Mouse (Mus musculus): Measurements from ENCODE around the gene Ank. TPM values are rescaled to one million over a fixed set of nuclear protein-coding genes. Genes with fewer than 3 reads are reported as not detected.

Ank gene
- polyA plus RNA-seq, 1 experiment from 2014 or later: 5.7 TPM

GRCm38 (mm10) chr15:27498078-27498477 is 31.6 kb downstream of the Ank start:
- no peak overlapping the region for H3K4me2 ChIP-seq (ENCODE audit: low read depth, low read length)
- WGBS: 80% methylated on average over 5 of the region's 5 CpGs
- H3K9ac ChIP-seq (ENCODE audit: low read length): no peak overlapping the region
- H3K4me3 ChIP-seq (ENCODE audit: low read length): no peak overlapping the region
- H3K27ac ChIP-seq (ENCODE audit: low read length): no peak overlapping the region
- H3K27me3 ChIP-seq (ENCODE audit: control insufficient read depth, insufficient read depth, low read depth, low read length): no peaks in the 10 kb centered on the region
- H3K36me3 ChIP-seq (ENCODE audit: control insufficient read depth, insufficient read depth, low read length): no peaks in the 10 kb centered on the region
- 0 out of 2 replicates have a peak, but pooled peaks cover 2% of the 10 kb centered on the region for H3K4me1 ChIP-seq (replicated peaks; ENCODE audit: control insufficient read depth, insufficient read depth, low read length)
- H3K9me3 ChIP-seq (ENCODE audit: control insufficient read depth, low read length): no peaks in the 10 kb centered on the region
- ATAC-seq (ENCODE audit: low read depth): no peak

- peaks cover 14% of the 10 kb centered on the region for H3K4me1 ChIP-seq (replicated peaks; ENCODE audit: control insufficient read depth, insufficient read depth, low read length)
- H3K4me3 ChIP-seq (ENCODE audit: low read length): no peak overlapping the region
- no peaks in the 10 kb centered on the region for H3K27me3 ChIP-seq (ENCODE audit: control insufficient read depth, insufficient read depth, low read depth, low read length)
- no peak overlapping the region for H3K9ac ChIP-seq (ENCODE audit: low read length)
- no peak for ATAC-seq (ENCODE audit: low read depth)
- no peaks in the 10 kb centered on the region for H3K36me3 ChIP-seq (ENCODE audit: control insufficient read depth, insufficient read depth, low read length)
- H3K27ac ChIP-seq (ENCODE audit: low read length): no peak overlapping the region
- no peak overlapping the region for H3K4me2 ChIP-seq (ENCODE audit: low read depth, low read length)
- no peaks in the 10 kb centered on the region for H3K9me3 ChIP-seq (ENCODE audit: control insufficient read depth, low read length)
- WGBS: 83% methylated on average over 15 of the region's 15 CpGs
Measured at GRCm38 (mm10) chr15:27500390-27500789, 33.9 kb downstream of the Ank start.

- Histone ChIP-seq H3K4me1 (replicated peaks; ENCODE audit: control insufficient read depth, insufficient read depth, low read length) (peaks cover 16% of the 10 kb centered on the region), H3K36me3 (ENCODE audit: control insufficient read depth, insufficient read depth, low read length) (no peaks in the 10 kb centered on the region), H3K9me3 (ENCODE audit: control insufficient read depth, low read length) (no peaks in the 10 kb centered on the region), H3K27me3 (ENCODE audit: control insufficient read depth, insufficient read depth, low read depth, low read length) (no peaks in the 10 kb centered on the region), H3K9ac (ENCODE audit: low read length) (no peak overlapping the region), H3K4me3 (ENCODE audit: low read length) (no peak overlapping the region), H3K4me2 (ENCODE audit: low read depth, low read length) (no peak overlapping the region), H3K27ac (ENCODE audit: low read length) (no peak overlapping the region)
- ATAC-seq (ENCODE audit: low read depth): no peak
- 64% methylated on average over 13 of the region's 13 CpGs for WGBS
Measured at GRCm38 (mm10) chr15:27502338-27502737, 35.9 kb downstream of the Ank start.

GRCm38 (mm10) chr15:27503221-27503620 is 36.7 kb downstream of the Ank start:
- no peaks in the 10 kb centered on the region for H3K27me3 ChIP-seq (ENCODE audit: control insufficient read depth, insufficient read depth, low read depth, low read length)
- no peaks in the 10 kb centered on the region for H3K9me3 ChIP-seq (ENCODE audit: control insufficient read depth, low read length)
- 21% methylated on average over 9 of the region's 9 CpGs for WGBS
- no peak overlapping the region for H3K4me2 ChIP-seq (ENCODE audit: low read depth, low read length)
- H3K27ac ChIP-seq (ENCODE audit: low read length): no peak overlapping the region
- H3K9ac ChIP-seq (ENCODE audit: low read length): no peak overlapping the region
- no peaks in the 10 kb centered on the region for H3K36me3 ChIP-seq (ENCODE audit: control insufficient read depth, insufficient read depth, low read length)
- ATAC-seq (ENCODE audit: low read depth): peak; percentile 59
- H3K4me3 ChIP-seq (ENCODE audit: low read length): no peak overlapping the region
- peaks cover 16% of the 10 kb centered on the region for H3K4me1 ChIP-seq (replicated peaks; ENCODE audit: control insufficient read depth, insufficient read depth, low read length)

GRCm38 (mm10) chr15:27503801-27504730 is 37.6 kb downstream of the Ank start:
- Histone ChIP-seq H3K27me3 (ENCODE audit: control insufficient read depth, insufficient read depth, low read depth, low read length) (no peaks in the 10 kb centered on the region), H3K4me2 (ENCODE audit: low read depth, low read length) (no peak overlapping the region), H3K36me3 (ENCODE audit: control insufficient read depth, insufficient read depth, low read length) (no peaks in the 10 kb centered on the region), H3K4me3 (ENCODE audit: low read length) (no peak overlapping the region), H3K4me1 (replicated peaks; ENCODE audit: control insufficient read depth, insufficient read depth, low read length) (peaks cover 16% of the 10 kb centered on the region), H3K27ac (ENCODE audit: low read length) (peak overlapping the region; percentile 12; the same call in 1 of the 2 replicates), H3K9ac (ENCODE audit: low read length) (no peak overlapping the region), H3K9me3 (ENCODE audit: control insufficient read depth, low read length) (no peaks in the 10 kb centered on the region)
- WGBS: 34% methylated on average over 20 of the region's 20 CpGs
- peak; percentile 69 for ATAC-seq (ENCODE audit: low read depth)

- Histone ChIP-seq H3K27me3 (ENCODE audit: control insufficient read depth, insufficient read depth, low read depth, low read length) (no peaks in the 10 kb centered on the region), H3K4me3 (ENCODE audit: low read length) (no peak overlapping the region), H3K27ac (ENCODE audit: low read length) (no peak overlapping the region), H3K36me3 (ENCODE audit: control insufficient read depth, insufficient read depth, low read length) (no peaks in the 10 kb centered on the region), H3K9ac (ENCODE audit: low read length) (no peak overlapping the region), H3K4me2 (ENCODE audit: low read depth, low read length) (no peak overlapping the region), H3K9me3 (ENCODE audit: control insufficient read depth, low read length) (no peaks in the 10 kb centered on the region), H3K4me1 (replicated peaks; ENCODE audit: control insufficient read depth, insufficient read depth, low read length) (peaks cover 16% of the 10 kb centered on the region)
- WGBS: 40% methylated on average over 5 of the region's 5 CpGs
- no peak for ATAC-seq (ENCODE audit: low read depth)
Measured at GRCm38 (mm10) chr15:27506127-27506886, 39.8 kb downstream of the Ank start.

GRCm38 (mm10) chr15:27506893-27507596 is 40.6 kb downstream of the Ank start:
- H3K27ac ChIP-seq (ENCODE audit: low read length): no peak overlapping the region
- H3K27me3 ChIP-seq (ENCODE audit: control insufficient read depth, insufficient read depth, low read depth, low read length): no peaks in the 10 kb centered on the region
- 77% methylated on average over 15 of the region's 15 CpGs for WGBS
- no peak overlapping the region for H3K4me3 ChIP-seq (ENCODE audit: low read length)
- no peak overlapping the region for H3K4me2 ChIP-seq (ENCODE audit: low read depth, low read length)
- H3K4me1 ChIP-seq (replicated peaks; ENCODE audit: control insufficient read depth, insufficient read depth, low read length): peaks cover 16% of the 10 kb centered on the region
- ATAC-seq (ENCODE audit: low read depth): no peak
- H3K9me3 ChIP-seq (ENCODE audit: control insufficient read depth, low read length): no peaks in the 10 kb centered on the region
- H3K9ac ChIP-seq (ENCODE audit: low read length): no peak overlapping the region
- H3K36me3 ChIP-seq (ENCODE audit: control insufficient read depth, insufficient read depth, low read length): no peaks in the 10 kb centered on the region

GRCm38 (mm10) chr15:27508169-27508568 is 41.7 kb downstream of the Ank start:
- H3K4me3 ChIP-seq (ENCODE audit: low read length): no peak overlapping the region
- no peaks in the 10 kb centered on the region for H3K27me3 ChIP-seq (ENCODE audit: control insufficient read depth, insufficient read depth, low read depth, low read length)
- H3K27ac ChIP-seq (ENCODE audit: low read length): no peak overlapping the region
- H3K9ac ChIP-seq (ENCODE audit: low read length): no peak overlapping the region
- no peaks in the 10 kb centered on the region for H3K36me3 ChIP-seq (ENCODE audit: control insufficient read depth, insufficient read depth, low read length)
- 85% methylated on average over 7 of the region's 7 CpGs for WGBS
- H3K9me3 ChIP-seq (ENCODE audit: control insufficient read depth, low read length): no peaks in the 10 kb centered on the region
- peaks cover 13% of the 10 kb centered on the region for H3K4me1 ChIP-seq (replicated peaks; ENCODE audit: control insufficient read depth, insufficient read depth, low read length)
- H3K4me2 ChIP-seq (ENCODE audit: low read depth, low read length): no peak overlapping the region
- ATAC-seq (ENCODE audit: low read depth): no peak

GRCm38 (mm10) chr15:27508982-27509381 is 42.5 kb downstream of the Ank start:
- H3K4me2 ChIP-seq (ENCODE audit: low read depth, low read length): no peak overlapping the region
- no peaks in the 10 kb centered on the region for H3K9me3 ChIP-seq (ENCODE audit: control insufficient read depth, low read length)
- peaks cover 6% of the 10 kb centered on the region for H3K4me1 ChIP-seq (replicated peaks; ENCODE audit: control insufficient read depth, insufficient read depth, low read length)
- H3K9ac ChIP-seq (ENCODE audit: low read length): no peak overlapping the region
- H3K27me3 ChIP-seq (ENCODE audit: control insufficient read depth, insufficient read depth, low read depth, low read length): no peaks in the 10 kb centered on the region
- no peak overlapping the region for H3K27ac ChIP-seq (ENCODE audit: low read length)
- H3K36me3 ChIP-seq (ENCODE audit: control insufficient read depth, insufficient read depth, low read length): no peaks in the 10 kb centered on the region
- no peak for ATAC-seq (ENCODE audit: low read depth)
- WGBS: 91% methylated on average over 17 of the region's 17 CpGs
- no peak overlapping the region for H3K4me3 ChIP-seq (ENCODE audit: low read length)
